Mouse (Mus musculus): ENCODE results near the gene Tox2. TPM values are rescaled to one million over a fixed set of nuclear protein-coding genes. Genes with fewer than 3 reads are reported as not detected.
A peak's percentile ranks its signal among the peaks of the same experiment; 100 is the strongest.

The Tox2 gene
- polyA plus RNA-seq, 1 experiment from 2014 or later: 1.9 TPM

GRCm38 (mm10) chr2:163201897-163202296, 1.0 kb upstream of the Tox2 start:
- no peaks in the 10 kb centered on the region for H3K9me3 ChIP-seq (replicated peaks; ENCODE audit: control insufficient read depth, low read length)
- H3K27ac ChIP-seq (ENCODE audit: low read depth, low read length): peak overlapping the region; percentile 68; the same call in 1 of the 2 replicates
- peak overlapping the region; percentile 78 for H3K4me2 ChIP-seq
- H3K9ac ChIP-seq (ENCODE audit: low read depth, low read length): no peak overlapping the region
- H3K4me1 ChIP-seq (ENCODE audit: control insufficient read depth, insufficient read depth, low read length): peaks cover 10% of the 10 kb centered on the region
- WGBS (ENCODE audit: insufficient replicate concordance): 29% methylated on average over 8 of the region's 8 CpGs
- no peaks in the 10 kb centered on the region for H3K36me3 ChIP-seq (ENCODE audit: control insufficient read depth, insufficient read depth, low read length)
- ATAC-seq (replicated peaks; ENCODE audit: insufficient number of reproducible peaks, low FRiP score, low TSS enrichment): no peak
- peak overlapping the region; percentile 53 for H3K4me3 ChIP-seq (ENCODE audit: low read depth, low read length)
- peaks cover 35% of the 10 kb centered on the region for H3K27me3 ChIP-seq (ENCODE audit: control insufficient read depth, insufficient read depth, low read length)

- Histone ChIP-seq H3K4me1 (ENCODE audit: control insufficient read depth, insufficient read depth, low read length) (peaks cover 10% of the 10 kb centered on the region), H3K27ac (ENCODE audit: low read depth, low read length) (no peak overlapping the region), H3K36me3 (ENCODE audit: control insufficient read depth, insufficient read depth, low read length) (no peaks in the 10 kb centered on the region), H3K4me3 (ENCODE audit: low read depth, low read length) (peak overlapping the region; percentile 53), H3K9ac (ENCODE audit: low read depth, low read length) (no peak overlapping the region), H3K4me2 (peak overlapping the region; percentile 78), H3K27me3 (ENCODE audit: control insufficient read depth, insufficient read depth, low read length) (peaks cover 35% of the 10 kb centered on the region), H3K9me3 (replicated peaks; ENCODE audit: control insufficient read depth, low read length) (no peaks in the 10 kb centered on the region)
- WGBS (ENCODE audit: insufficient replicate concordance): 9% methylated on average over 4 of the region's 4 CpGs
- ATAC-seq (replicated peaks; ENCODE audit: insufficient number of reproducible peaks, low FRiP score, low TSS enrichment): no peak
Observed at GRCm38 (mm10) chr2:163202553-163202883, 407 bp upstream of the Tox2 start.

- H3K4me2 ChIP-seq: peak overlapping the region; percentile 78
- WGBS (ENCODE audit: insufficient replicate concordance): 2% methylated on average over 75 of the region's 75 CpGs
- peaks cover 35% of the 10 kb centered on the region for H3K27me3 ChIP-seq (ENCODE audit: control insufficient read depth, insufficient read depth, low read length)
- H3K36me3 ChIP-seq (ENCODE audit: control insufficient read depth, insufficient read depth, low read length): no peaks in the 10 kb centered on the region
- no peaks in the 10 kb centered on the region for H3K9me3 ChIP-seq (replicated peaks; ENCODE audit: control insufficient read depth, low read length)
- peaks cover 10% of the 10 kb centered on the region for H3K4me1 ChIP-seq (ENCODE audit: control insufficient read depth, insufficient read depth, low read length)
- 0 out of 2 replicates have a peak overlapping the region, but pooled peaks have one; percentile 30 for H3K9ac ChIP-seq (ENCODE audit: low read depth, low read length)
- no peak for ATAC-seq (replicated peaks; ENCODE audit: insufficient number of reproducible peaks, low FRiP score, low TSS enrichment)
- H3K4me3 ChIP-seq (ENCODE audit: low read depth, low read length): peak overlapping the region; percentile 53
- no peak overlapping the region for H3K27ac ChIP-seq (ENCODE audit: low read depth, low read length)
Observed at GRCm38 (mm10) chr2:163203635-163204547, 966 bp downstream of the Tox2 start.

GRCm38 (mm10) chr2:163204548-163205261, 1.8 kb downstream of the Tox2 start:
- H3K36me3 ChIP-seq (ENCODE audit: control insufficient read depth, insufficient read depth, low read length): no peaks in the 10 kb centered on the region
- H3K27ac ChIP-seq (ENCODE audit: low read depth, low read length): no peak overlapping the region
- peak overlapping the region; percentile 53 for H3K4me3 ChIP-seq (ENCODE audit: low read depth, low read length)
- H3K4me1 ChIP-seq (ENCODE audit: control insufficient read depth, insufficient read depth, low read length): peaks cover 10% of the 10 kb centered on the region
- no peaks in the 10 kb centered on the region for H3K9me3 ChIP-seq (replicated peaks; ENCODE audit: control insufficient read depth, low read length)
- under 1% methylated on average over 45 of the region's 45 CpGs for WGBS (ENCODE audit: insufficient replicate concordance)
- H3K9ac ChIP-seq (ENCODE audit: low read depth, low read length): no peak overlapping the region
- H3K27me3 ChIP-seq (ENCODE audit: control insufficient read depth, insufficient read depth, low read length): peaks cover 35% of the 10 kb centered on the region
- peak overlapping the region; percentile 78 for H3K4me2 ChIP-seq
- ATAC-seq (replicated peaks; ENCODE audit: insufficient number of reproducible peaks, low FRiP score, low TSS enrichment): no peak

GRCm38 (mm10) chr2:163205262-163205647, 2.3 kb downstream of the Tox2 start:
- WGBS (ENCODE audit: insufficient replicate concordance): 1% methylated on average over 6 of the region's 6 CpGs
- Histone ChIP-seq H3K27ac (ENCODE audit: low read depth, low read length) (no peak overlapping the region), H3K4me2 (peak overlapping the region; percentile 78), H3K9me3 (replicated peaks; ENCODE audit: control insufficient read depth, low read length) (no peaks in the 10 kb centered on the region), H3K9ac (ENCODE audit: low read depth, low read length) (no peak overlapping the region), H3K36me3 (ENCODE audit: control insufficient read depth, insufficient read depth, low read length) (no peaks in the 10 kb centered on the region), H3K27me3 (ENCODE audit: control insufficient read depth, insufficient read depth, low read length) (peaks cover 35% of the 10 kb centered on the region), H3K4me1 (ENCODE audit: control insufficient read depth, insufficient read depth, low read length) (peaks cover 10% of the 10 kb centered on the region), H3K4me3 (ENCODE audit: low read depth, low read length) (peak overlapping the region; percentile 53)
- no peak for ATAC-seq (replicated peaks; ENCODE audit: insufficient number of reproducible peaks, low FRiP score, low TSS enrichment)

- H3K36me3 ChIP-seq (ENCODE audit: control insufficient read depth, insufficient read depth, low read length): no peaks in the 10 kb centered on the region
- no peak overlapping the region for H3K9ac ChIP-seq (ENCODE audit: low read depth, low read length)
- no peak overlapping the region for H3K4me2 ChIP-seq
- WGBS (ENCODE audit: insufficient replicate concordance): 64% methylated on average over 17 of the region's 17 CpGs
- ATAC-seq (replicated peaks; ENCODE audit: insufficient number of reproducible peaks, low FRiP score, low TSS enrichment): no peak
- H3K27me3 ChIP-seq (ENCODE audit: control insufficient read depth, insufficient read depth, low read length): peaks cover 35% of the 10 kb centered on the region
- no peaks in the 10 kb centered on the region for H3K9me3 ChIP-seq (replicated peaks; ENCODE audit: control insufficient read depth, low read length)
- no peak overlapping the region for H3K27ac ChIP-seq (ENCODE audit: low read depth, low read length)
- no peak overlapping the region for H3K4me3 ChIP-seq (ENCODE audit: low read depth, low read length)
- peaks cover 10% of the 10 kb centered on the region for H3K4me1 ChIP-seq (ENCODE audit: control insufficient read depth, insufficient read depth, low read length)
Observed at GRCm38 (mm10) chr2:163205737-163206490, 3.0 kb downstream of the Tox2 start.

GRCm38 (mm10) chr2:163207315-163207714, 4.4 kb downstream of the Tox2 start:
- H3K27ac ChIP-seq (ENCODE audit: low read depth, low read length): no peak overlapping the region
- no peaks in the 10 kb centered on the region for H3K36me3 ChIP-seq (ENCODE audit: control insufficient read depth, insufficient read depth, low read length)
- H3K9ac ChIP-seq (ENCODE audit: low read depth, low read length): no peak overlapping the region
- H3K9me3 ChIP-seq (replicated peaks; ENCODE audit: control insufficient read depth, low read length): no peaks in the 10 kb centered on the region
- H3K4me3 ChIP-seq (ENCODE audit: low read depth, low read length): no peak overlapping the region
- no peak overlapping the region for H3K4me2 ChIP-seq
- WGBS (ENCODE audit: insufficient replicate concordance): 95% methylated on average over 2 of the region's 2 CpGs
- H3K4me1 ChIP-seq (ENCODE audit: control insufficient read depth, insufficient read depth, low read length): peaks cover 10% of the 10 kb centered on the region
- peaks cover 35% of the 10 kb centered on the region for H3K27me3 ChIP-seq (ENCODE audit: control insufficient read depth, insufficient read depth, low read length)
- ATAC-seq (replicated peaks; ENCODE audit: insufficient number of reproducible peaks, low FRiP score, low TSS enrichment): no peak

- no peak overlapping the region for H3K4me2 ChIP-seq
- 76% methylated on average over 8 of the region's 8 CpGs for WGBS (ENCODE audit: insufficient replicate concordance)
- no peaks in the 10 kb centered on the region for H3K9me3 ChIP-seq (replicated peaks; ENCODE audit: control insufficient read depth, low read length)
- H3K9ac ChIP-seq (ENCODE audit: low read depth, low read length): no peak overlapping the region
- peaks cover 26% of the 10 kb centered on the region for H3K27me3 ChIP-seq (ENCODE audit: control insufficient read depth, insufficient read depth, low read length)
- no peaks in the 10 kb centered on the region for H3K36me3 ChIP-seq (ENCODE audit: control insufficient read depth, insufficient read depth, low read length)
- ATAC-seq (replicated peaks; ENCODE audit: insufficient number of reproducible peaks, low FRiP score, low TSS enrichment): no peak
- no peak overlapping the region for H3K4me3 ChIP-seq (ENCODE audit: low read depth, low read length)
- H3K4me1 ChIP-seq (ENCODE audit: control insufficient read depth, insufficient read depth, low read length): peaks cover 5% of the 10 kb centered on the region; the same call in 1 of the 2 replicates
- H3K27ac ChIP-seq (ENCODE audit: low read depth, low read length): no peak overlapping the region
Observed at GRCm38 (mm10) chr2:163209139-163209538, 6.2 kb downstream of the Tox2 start.

Data from heart, embryonic 11.5 days (tissue).